Mouse (Mus musculus): ENCODE data around the gene Ccdc103.

DNA sequence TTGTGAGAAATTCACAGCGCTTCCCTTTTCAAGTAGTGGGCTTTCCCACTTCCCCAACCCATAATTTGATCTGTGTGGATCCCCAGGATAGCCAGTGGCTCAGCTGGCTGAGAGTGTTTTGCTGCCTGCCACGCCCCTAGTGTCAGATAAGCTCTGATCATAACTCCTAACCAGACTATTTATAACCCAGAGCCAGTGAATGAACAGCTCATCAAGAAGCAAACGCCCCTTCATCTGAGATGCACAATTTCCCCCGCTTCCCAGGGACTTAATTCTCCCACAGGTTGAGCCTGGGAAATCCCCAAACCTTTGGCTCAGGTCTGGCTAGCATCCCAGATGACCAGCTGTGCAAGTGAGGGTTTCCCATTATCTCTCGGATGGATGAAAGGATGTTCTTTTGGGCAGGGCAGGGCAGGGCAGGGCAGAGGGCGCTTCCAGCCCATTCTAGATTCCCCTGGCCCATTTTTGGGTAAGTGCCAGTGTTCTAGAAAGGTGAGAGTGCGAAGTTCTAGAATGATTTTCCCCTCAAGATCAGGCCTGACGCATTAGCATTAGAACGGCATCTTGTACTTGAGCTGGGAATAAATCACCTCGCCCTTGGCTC, 3.7 kb downstream of the Ccdc103 start, which contains the start of gene Fam187a:
- TF ChIP-seq GATA1 (IDR thresholded peaks at IDR 0.05; ENCODE audit: low read length), result no peak
- no peak for TF ChIP-seq TAL1 (IDR thresholded peaks at IDR 0.05; ENCODE audit: low read length)
